Mouse (Mus musculus): ENCODE results near the gene Prelid1. TPM values are rescaled to one million over a fixed set of nuclear protein-coding genes. Genes with fewer than 3 reads are reported as not detected.

Gene Prelid1
- total RNA-seq, 4 experiments from 2014 or later, result 146 to 172 (median 162) TPM

Other genes with a start within 250 kb of the Prelid1 start
- gene Uimc1, start 220.2 kb upstream of the Prelid1 start, total RNA-seq (2022), result 10 to 100 TPM; 25.2 to 45.6 (median 30.6) TPM
- gene Zfp346, start 215.2 kb upstream of the Prelid1 start, total RNA-seq (2022), result 10 to 100 TPM; 50.4 to 83.6 (median 73.9) TPM
- gene Gm17617, start 187.0 kb upstream of the Prelid1 start, total RNA-seq (2022), result not detected
- gene Fgfr4, start 167.9 kb upstream of the Prelid1 start, total RNA-seq (2022), result 10 to 100 TPM; 19.0 to 63.2 (median 35.3) TPM
- gene Nsd1, start 110.7 kb upstream of the Prelid1 start, total RNA-seq (2022), result 100 to 1,000 TPM in 2 of 4 experiments, 10 to 100 TPM in 2; 84.9 to 139 (median 113) TPM
- gene Rab24, start 1.4 kb downstream of the Prelid1 start, total RNA-seq (2022), result 100 to 1,000 TPM in 1 of 4 experiments, 10 to 100 TPM in 3; 62.0 to 102 (median 88.6) TPM
- 1 to 10 TPM in 2 of 4 experiments, under 1 TPM in 2; 0.30 to 1.9 (median 1.1) TPM for gene Mxd3, start 9.3 kb downstream of the Prelid1 start, total RNA-seq (2022)
- gene Lman2, start 42.3 kb downstream of the Prelid1 start, total RNA-seq (2022), result 100 to 1,000 TPM; 112 to 127 (median 118) TPM
- gene Rgs14, start 49.2 kb downstream of the Prelid1 start, total RNA-seq (2022), result 1 to 10 TPM in 1 of 4 experiments, under 1 TPM in 3; 0.45 to 1.8 (median 0.88) TPM
- not detected for gene Slc34a1, start 77.7 kb downstream of the Prelid1 start, total RNA-seq (2022)
- gene Pfn3, start 94.7 kb downstream of the Prelid1 start, total RNA-seq (2022), result not detected
- gene F12, start 106.3 kb downstream of the Prelid1 start, total RNA-seq (2022), result under 1 TPM in 3 of 4 experiments, not detected in 1; 0.17 to 0.71 (median 0.43) TPM
- gene Grk6, start 124.6 kb downstream of the Prelid1 start, total RNA-seq (2022), result 10 to 100 TPM; 36.0 to 55.3 (median 48.6) TPM
- gene Prr7, start 143.8 kb downstream of the Prelid1 start, total RNA-seq (2022), result 1 to 10 TPM; 2.3 to 4.3 (median 3.7) TPM
- 10 to 100 TPM; 13.6 to 33.8 (median 24.0) TPM for gene Dbn1, start 167.6 kb downstream of the Prelid1 start, total RNA-seq (2022)
- 10 to 100 TPM; 10.9 to 23.8 (median 18.3) TPM for gene Pdlim7, start 193.2 kb downstream of the Prelid1 start, total RNA-seq (2022)
- gene Dok3, start 208.8 kb downstream of the Prelid1 start, total RNA-seq (2022), result 1 to 10 TPM; 4.0 to 7.2 (median 4.7) TPM
- gene Ddx41, start 216.2 kb downstream of the Prelid1 start, total RNA-seq (2022), result 10 to 100 TPM; 47.0 to 58.7 (median 52.7) TPM

Measured in adrenal gland, adult 8-10 months (tissue).